Mouse (Mus musculus): Measurements from ENCODE around the gene Cpe. TPM values are rescaled to one million over a fixed set of nuclear protein-coding genes. Genes with fewer than 3 reads are reported as not detected.
A peak's percentile ranks its signal among the peaks of the same experiment; 100 is the strongest.

Cpe gene
- polyA plus RNA-seq, 1 experiment from 2014 or later = 356 TPM

GRCm38 (mm10) chr8:64665563-64665962 is 27.3 kb downstream of the Cpe start:
- no peak overlapping the region for H3K4me2 ChIP-seq
- no peak for DNase-seq (ENCODE audit: low spot score, missing footprints)
- no peak overlapping the region for H3K27ac ChIP-seq (ENCODE audit: low read depth, low read length)
- 81% methylated on average over 3 of the region's 3 CpGs for WGBS
- no peak overlapping the region for H3K4me3 ChIP-seq (ENCODE audit: low read depth, low read length)
- no peaks in the 10 kb centered on the region for H3K27me3 ChIP-seq (ENCODE audit: control insufficient read depth, insufficient read depth, low read length)
- no peak overlapping the region for H3K9ac ChIP-seq (ENCODE audit: low read length)
- H3K9me3 ChIP-seq (ENCODE audit: control insufficient read depth, low read length) = no peaks in the 10 kb centered on the region
- H3K4me1 ChIP-seq (ENCODE audit: control insufficient read depth, insufficient read depth, low read length) = peaks cover 8% of the 10 kb centered on the region; the same call in 1 of the 2 replicates
- no peaks in the 10 kb centered on the region for H3K36me3 ChIP-seq (ENCODE audit: control insufficient read depth, insufficient read depth, low read length)
- no peak for ATAC-seq (ENCODE audit: low FRiP score)

DNA sequence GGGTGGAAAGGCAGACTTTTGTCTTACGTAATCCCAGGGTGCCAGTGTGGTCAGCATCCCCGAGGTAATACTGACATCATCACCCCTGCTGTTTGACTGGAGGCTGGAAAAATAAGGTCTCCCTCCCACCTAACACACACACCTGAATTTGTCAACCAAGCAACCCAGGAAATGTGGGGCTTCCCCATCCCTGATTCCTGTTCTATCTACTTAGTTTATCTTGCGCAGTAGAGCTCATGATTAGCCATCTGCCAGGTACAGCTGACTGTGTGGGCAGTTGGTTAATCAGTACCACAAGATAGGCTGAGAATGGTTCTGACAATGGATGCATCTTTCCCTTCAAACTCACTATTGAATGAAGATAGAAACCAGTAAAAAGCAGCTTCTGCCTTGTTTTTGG is 28.0 kb downstream of the Cpe start:
- Histone ChIP-seq H3K4me3 (ENCODE audit: low read depth, low read length) (no peak overlapping the region), H3K27ac (ENCODE audit: low read depth, low read length) (no peak overlapping the region), H3K4me1 (ENCODE audit: control insufficient read depth, insufficient read depth, low read length) (peaks cover 8% of the 10 kb centered on the region; the same call in 1 of the 2 replicates), H3K4me2 (no peak overlapping the region), H3K9ac (ENCODE audit: low read length) (no peak overlapping the region), H3K27me3 (ENCODE audit: control insufficient read depth, insufficient read depth, low read length) (no peaks in the 10 kb centered on the region), H3K9me3 (ENCODE audit: control insufficient read depth, low read length) (no peaks in the 10 kb centered on the region), H3K36me3 (ENCODE audit: control insufficient read depth, insufficient read depth, low read length) (no peaks in the 10 kb centered on the region)
- DNase-seq (ENCODE audit: low spot score, missing footprints) (no peak), ATAC-seq (ENCODE audit: low FRiP score) (no peak)
- 63% methylated on average over 3 of the region's 3 CpGs for whole genome bisulfite sequencing

DNA sequence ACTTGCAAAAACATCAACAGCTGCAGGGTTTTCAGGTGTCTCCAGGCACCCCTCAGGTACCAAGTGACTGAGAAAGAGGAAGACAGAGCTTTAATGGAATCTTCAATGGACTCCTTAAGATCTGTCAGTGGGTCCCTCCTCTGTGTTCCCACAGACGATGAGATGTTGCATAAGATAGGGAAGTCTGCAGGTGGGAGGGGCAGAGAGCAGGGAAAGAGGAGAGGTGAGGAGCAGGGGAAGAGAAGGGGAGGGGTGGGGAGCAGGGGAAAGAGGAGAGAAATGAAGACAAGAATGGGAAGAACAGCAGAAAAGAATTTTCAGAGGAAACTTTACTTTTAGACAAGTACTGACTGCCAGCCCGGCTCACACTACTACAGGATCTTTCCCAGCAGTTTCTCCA is 28.5 kb downstream of the Cpe start:
- Histone ChIP-seq H3K4me3 (ENCODE audit: low read depth, low read length) (no peak overlapping the region), H3K27ac (ENCODE audit: low read depth, low read length) (no peak overlapping the region), H3K4me1 (ENCODE audit: control insufficient read depth, insufficient read depth, low read length) (peaks cover 11% of the 10 kb centered on the region), H3K9ac (ENCODE audit: low read length) (no peak overlapping the region), H3K27me3 (ENCODE audit: control insufficient read depth, insufficient read depth, low read length) (no peaks in the 10 kb centered on the region), H3K4me2 (no peak overlapping the region), H3K36me3 (ENCODE audit: control insufficient read depth, insufficient read depth, low read length) (no peaks in the 10 kb centered on the region), H3K9me3 (ENCODE audit: control insufficient read depth, low read length) (no peaks in the 10 kb centered on the region)
- ATAC-seq (ENCODE audit: low FRiP score) = no peak
- DNase-seq (ENCODE audit: low spot score, missing footprints) = no peak
- whole genome bisulfite sequencing = 61% methylated on average over 2 of the region's 2 CpGs

- WGBS = 87% methylated on average over 5 of the region's 5 CpGs
- Histone ChIP-seq H3K4me1 (ENCODE audit: control insufficient read depth, insufficient read depth, low read length) (peaks cover 24% of the 10 kb centered on the region), H3K4me3 (ENCODE audit: low read depth, low read length) (no peak overlapping the region), H3K9me3 (ENCODE audit: control insufficient read depth, low read length) (no peaks in the 10 kb centered on the region), H3K9ac (ENCODE audit: low read length) (no peak overlapping the region), H3K36me3 (ENCODE audit: control insufficient read depth, insufficient read depth, low read length) (no peaks in the 10 kb centered on the region), H3K27me3 (ENCODE audit: control insufficient read depth, insufficient read depth, low read length) (no peaks in the 10 kb centered on the region), H3K27ac (ENCODE audit: low read depth, low read length) (no peak overlapping the region; the same call in 1 of the 2 replicates), H3K4me2 (no peak overlapping the region)
- no peak for DNase-seq (ENCODE audit: low spot score, missing footprints)
- no peak for ATAC-seq (ENCODE audit: low FRiP score)
Observed at GRCm38 (mm10) chr8:64659097-64659496, 33.8 kb downstream of the Cpe start.

GRCm38 (mm10) chr8:64657980-64658401 is 34.9 kb downstream of the Cpe start:
- Histone ChIP-seq H3K36me3 (ENCODE audit: control insufficient read depth, insufficient read depth, low read length) (no peaks in the 10 kb centered on the region), H3K4me2 (peak overlapping the region; percentile 19; the same call in 1 of the 2 replicates), H3K9me3 (ENCODE audit: control insufficient read depth, low read length) (no peaks in the 10 kb centered on the region), H3K27ac (ENCODE audit: low read depth, low read length) (peak overlapping the region; percentile 76), H3K4me3 (ENCODE audit: low read depth, low read length) (no peak overlapping the region), H3K27me3 (ENCODE audit: control insufficient read depth, insufficient read depth, low read length) (no peaks in the 10 kb centered on the region), H3K4me1 (ENCODE audit: control insufficient read depth, insufficient read depth, low read length) (peaks cover 24% of the 10 kb centered on the region), H3K9ac (ENCODE audit: low read length) (no peak overlapping the region)
- ATAC-seq (ENCODE audit: low FRiP score) (peak; percentile 66), DNase-seq (ENCODE audit: low spot score, missing footprints) (peak; percentile 88)
- 25% methylated on average over 4 of the region's 4 CpGs for WGBS

DNA sequence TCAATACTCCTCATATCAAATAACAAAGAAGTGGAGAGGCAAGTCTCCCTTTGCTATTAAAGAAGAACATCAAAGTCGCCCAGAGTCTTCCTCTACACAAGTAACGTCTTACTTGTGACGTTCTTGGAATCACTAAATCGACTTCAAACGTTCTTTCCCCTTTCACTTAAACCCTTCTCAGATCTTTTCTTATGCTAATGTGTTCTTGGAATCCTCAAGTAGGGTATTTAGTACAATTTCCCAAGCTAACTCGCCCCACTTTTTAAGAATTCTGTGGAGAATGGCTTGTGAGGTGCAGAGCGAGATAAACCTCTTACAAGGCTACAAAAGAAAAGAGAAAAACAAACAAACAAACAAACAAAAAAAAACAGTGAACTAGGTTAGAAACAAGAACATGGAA is 35.3 kb downstream of the Cpe start:
- peak overlapping the region; percentile 76 for H3K27ac ChIP-seq (ENCODE audit: low read depth, low read length)
- DNase-seq (ENCODE audit: low spot score, missing footprints) (peak; percentile 90), ATAC-seq (ENCODE audit: low FRiP score) (peak; percentile 58)
- no peak overlapping the region for H3K9ac ChIP-seq (ENCODE audit: low read length)
- no peak overlapping the region for H3K4me3 ChIP-seq (ENCODE audit: low read depth, low read length)
- no peaks in the 10 kb centered on the region for H3K36me3 ChIP-seq (ENCODE audit: control insufficient read depth, insufficient read depth, low read length)
- H3K27me3 ChIP-seq (ENCODE audit: control insufficient read depth, insufficient read depth, low read length) = no peaks in the 10 kb centered on the region
- H3K4me1 ChIP-seq (ENCODE audit: control insufficient read depth, insufficient read depth, low read length) = peaks cover 24% of the 10 kb centered on the region
- peak overlapping the region; percentile 19; the same call in 1 of the 2 replicates for H3K4me2 ChIP-seq
- 6% methylated on average over 7 of the region's 7 CpGs for WGBS
- no peaks in the 10 kb centered on the region for H3K9me3 ChIP-seq (ENCODE audit: control insufficient read depth, low read length)

DNA sequence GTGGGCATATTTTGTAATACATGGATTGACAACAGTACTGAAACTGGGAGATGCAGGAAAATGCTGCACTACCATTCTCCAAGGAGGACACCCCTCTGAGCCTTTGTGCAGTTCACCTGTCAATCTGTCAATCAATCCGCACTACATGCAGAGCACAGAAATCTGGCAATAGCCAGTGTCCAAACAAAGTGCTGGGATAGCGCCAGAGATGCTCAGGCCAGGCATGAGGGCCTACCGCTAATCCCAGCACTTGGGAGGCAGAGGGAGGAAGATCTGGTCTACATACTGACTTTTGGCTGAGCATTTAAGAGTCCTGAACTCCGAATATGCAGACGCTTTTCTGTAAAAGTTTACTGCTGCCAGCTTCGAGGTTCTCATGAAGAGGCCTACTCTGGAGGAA is 37.0 kb downstream of the Cpe start:
- Histone ChIP-seq H3K27me3 (ENCODE audit: control insufficient read depth, insufficient read depth, low read length) (no peaks in the 10 kb centered on the region), H3K9ac (ENCODE audit: low read length) (no peak overlapping the region), H3K4me2 (no peak overlapping the region), H3K4me1 (ENCODE audit: control insufficient read depth, insufficient read depth, low read length) (peaks cover 24% of the 10 kb centered on the region), H3K9me3 (ENCODE audit: control insufficient read depth, low read length) (no peaks in the 10 kb centered on the region), H3K4me3 (ENCODE audit: low read depth, low read length) (no peak overlapping the region), H3K36me3 (ENCODE audit: control insufficient read depth, insufficient read depth, low read length) (no peaks in the 10 kb centered on the region), H3K27ac (ENCODE audit: low read depth, low read length) (no peak overlapping the region; the same call in 1 of the 2 replicates)
- 73% methylated on average over 6 of the region's 6 CpGs for WGBS
- ATAC-seq (ENCODE audit: low FRiP score) (0 out of 2 replicates have a peak, but pooled peaks have one; percentile 50), DNase-seq (ENCODE audit: low spot score, missing footprints) (peak; percentile 83)

DNA sequence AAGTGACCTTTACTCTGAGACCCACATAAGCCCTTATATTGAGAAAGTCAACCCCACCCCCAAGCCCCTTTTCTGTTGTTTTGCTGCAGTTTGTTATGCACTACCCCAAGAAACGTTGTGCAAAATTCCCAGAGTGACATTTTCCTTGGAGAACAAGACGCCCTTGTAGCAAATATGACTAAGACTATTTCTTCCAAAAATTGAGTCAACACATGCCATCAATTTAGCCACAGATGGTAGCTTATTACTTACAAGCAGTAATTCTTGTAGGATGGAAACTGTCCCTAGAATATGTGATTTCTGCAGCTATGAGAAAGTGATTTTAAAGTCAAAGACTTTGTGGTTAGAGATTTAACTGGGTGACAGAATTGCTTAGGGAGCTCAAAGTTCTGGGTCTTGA is 37.8 kb downstream of the Cpe start:
- H3K9ac ChIP-seq (ENCODE audit: low read length) = no peak overlapping the region
- no peaks in the 10 kb centered on the region for H3K9me3 ChIP-seq (ENCODE audit: control insufficient read depth, low read length)
- H3K4me3 ChIP-seq (ENCODE audit: low read depth, low read length) = no peak overlapping the region
- H3K36me3 ChIP-seq (ENCODE audit: control insufficient read depth, insufficient read depth, low read length) = no peaks in the 10 kb centered on the region
- WGBS = 79% methylated on average over 2 of the region's 2 CpGs
- ATAC-seq (ENCODE audit: low FRiP score) (no peak), DNase-seq (ENCODE audit: low spot score, missing footprints) (no peak)
- H3K4me1 ChIP-seq (ENCODE audit: control insufficient read depth, insufficient read depth, low read length) = peaks cover 24% of the 10 kb centered on the region
- no peak overlapping the region for H3K4me2 ChIP-seq
- no peak overlapping the region for H3K27ac ChIP-seq (ENCODE audit: low read depth, low read length)
- H3K27me3 ChIP-seq (ENCODE audit: control insufficient read depth, insufficient read depth, low read length) = no peaks in the 10 kb centered on the region

DNA sequence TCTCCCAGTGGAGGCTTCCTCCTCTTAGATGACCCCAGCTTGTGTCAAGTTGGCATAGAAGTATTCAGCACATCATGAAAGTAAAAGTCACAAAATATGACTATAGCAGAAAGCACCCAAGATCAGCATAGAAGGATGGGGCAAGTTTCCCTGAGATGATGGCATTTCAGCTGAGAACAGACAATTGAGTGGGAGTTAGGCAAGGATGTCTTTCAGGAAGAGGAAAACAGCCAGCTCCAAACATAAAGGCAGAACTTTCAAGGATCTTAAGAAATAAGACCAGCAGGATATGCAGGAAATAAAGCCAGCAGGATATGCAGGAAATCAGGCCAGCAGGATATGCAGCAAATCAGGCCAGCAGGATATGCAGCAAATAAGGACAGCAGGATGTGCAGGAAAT is 40.6 kb downstream of the Cpe start:
- H3K4me3 ChIP-seq (ENCODE audit: low read depth, low read length) = no peak overlapping the region
- H3K36me3 ChIP-seq (ENCODE audit: control insufficient read depth, insufficient read depth, low read length) = no peaks in the 10 kb centered on the region
- ATAC-seq (ENCODE audit: low FRiP score) (no peak), DNase-seq (ENCODE audit: low spot score, missing footprints) (no peak)
- H3K27me3 ChIP-seq (ENCODE audit: control insufficient read depth, insufficient read depth, low read length) = no peaks in the 10 kb centered on the region
- no peak overlapping the region for H3K27ac ChIP-seq (ENCODE audit: low read depth, low read length)
- no peak overlapping the region for H3K4me2 ChIP-seq
- peaks cover 6% of the 10 kb centered on the region for H3K4me1 ChIP-seq (ENCODE audit: control insufficient read depth, insufficient read depth, low read length)
- H3K9me3 ChIP-seq (ENCODE audit: control insufficient read depth, low read length) = no peaks in the 10 kb centered on the region
- no peak overlapping the region for H3K9ac ChIP-seq (ENCODE audit: low read length)

DNA sequence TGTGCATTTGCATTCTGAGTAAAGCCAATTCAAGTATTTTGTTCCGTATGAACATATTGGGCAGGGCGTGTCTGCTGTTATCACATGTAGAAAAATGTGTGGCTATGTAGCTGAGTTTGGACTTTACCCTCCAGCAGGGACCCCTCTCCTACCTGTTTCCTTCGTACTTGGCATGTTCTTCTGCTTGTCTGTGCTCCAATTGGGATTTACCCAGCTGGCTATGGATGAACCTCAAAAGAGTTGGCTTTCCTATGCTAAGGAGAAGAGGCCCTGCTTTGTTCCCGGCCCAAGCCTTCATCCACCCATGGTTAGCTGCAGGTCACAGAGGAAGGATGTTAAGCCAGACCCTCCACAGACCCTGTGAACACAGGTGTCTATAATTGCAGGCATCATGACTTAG is 44.8 kb downstream of the Cpe start:
- no peak for DNase-seq (ENCODE audit: low spot score, missing footprints)
- 89% methylated on average over 4 of the region's 4 CpGs for WGBS

More for the DNA sequence above, 44.8 kb downstream of the Cpe start:
- no peaks in the 10 kb centered on the region for H3K36me3 ChIP-seq (ENCODE audit: control insufficient read depth, insufficient read depth, low read length)
- no peaks in the 10 kb centered on the region for H3K4me1 ChIP-seq (ENCODE audit: control insufficient read depth, insufficient read depth, low read length)
- no peaks in the 10 kb centered on the region for H3K27me3 ChIP-seq (ENCODE audit: control insufficient read depth, insufficient read depth, low read length)
- H3K27ac ChIP-seq (ENCODE audit: low read depth, low read length) = no peak overlapping the region
- H3K4me3 ChIP-seq (ENCODE audit: low read depth, low read length) = no peak overlapping the region
- ATAC-seq (ENCODE audit: low FRiP score) = no peak
- H3K9ac ChIP-seq (ENCODE audit: low read length) = no peak overlapping the region
- no peaks in the 10 kb centered on the region for H3K9me3 ChIP-seq (ENCODE audit: control insufficient read depth, low read length)
- H3K4me2 ChIP-seq = no peak overlapping the region
